Mouse (Mus musculus) urinary bladder, postnatal 36 days (tissue): ENCODE data around the gene Mkrn1.
A peak's percentile ranks its signal among the peaks of the same experiment; 100 is the strongest.
"Not testable (repeated sequence)": the region's sequence is repeated elsewhere in the genome, so short reads cannot be mapped to it uniquely, and the experiment has no call there.

Experiments used
- DNase-seq, 2 experiments: peaks; one replicate each; pipeline ENCODE4 v3.0.0; 2022; ENCODE audit warnings: low spot score in 2 of 2, mixed read lengths in 1 of 2

Mkrn1 gene

GRCm38 (mm10) chr6:39419851-39420721, at the start of gene Mkrn1:
Mkrn1 (minus strand) TSS chr6:39420462.
- peak; percentile 67 to 79 for DNase-seq

GRCm38 (mm10) chr6:39469427-39469826, 49.2 kb upstream of the Mkrn1 start:
- DNase-seq: no peak

GRCm38 (mm10) chr6:39462621-39463538, 42.6 kb upstream of the Mkrn1 start:
- peak; percentile 74 to 76 for DNase-seq

GRCm38 (mm10) chr6:39460040-39460439, 39.8 kb upstream of the Mkrn1 start:
- DNase-seq: no peak

GRCm38 (mm10) chr6:39455339-39456160, 35.3 kb upstream of the Mkrn1 start:
- no peak for DNase-seq

DNA sequence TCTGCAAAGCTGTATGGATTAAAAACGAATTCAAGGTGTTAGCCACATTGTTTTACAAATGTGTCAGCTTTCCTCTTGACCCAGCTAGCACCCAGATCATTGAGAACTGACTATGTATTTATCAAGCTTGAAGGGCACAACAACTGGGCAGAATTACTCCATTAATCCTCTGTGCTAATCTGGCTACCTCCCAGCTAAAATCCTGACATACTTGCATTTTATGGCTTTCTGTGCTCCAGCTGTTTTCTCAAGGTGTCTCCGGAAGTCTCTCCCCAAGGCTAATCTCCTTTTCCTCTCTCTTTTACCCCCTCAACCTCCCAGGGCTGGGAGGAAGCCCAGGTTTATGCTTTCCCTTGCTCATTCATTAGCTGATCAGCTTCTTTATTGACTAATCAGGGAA, 34.4 kb upstream of the Mkrn1 start:
- DNase-seq: no peak

DNA sequence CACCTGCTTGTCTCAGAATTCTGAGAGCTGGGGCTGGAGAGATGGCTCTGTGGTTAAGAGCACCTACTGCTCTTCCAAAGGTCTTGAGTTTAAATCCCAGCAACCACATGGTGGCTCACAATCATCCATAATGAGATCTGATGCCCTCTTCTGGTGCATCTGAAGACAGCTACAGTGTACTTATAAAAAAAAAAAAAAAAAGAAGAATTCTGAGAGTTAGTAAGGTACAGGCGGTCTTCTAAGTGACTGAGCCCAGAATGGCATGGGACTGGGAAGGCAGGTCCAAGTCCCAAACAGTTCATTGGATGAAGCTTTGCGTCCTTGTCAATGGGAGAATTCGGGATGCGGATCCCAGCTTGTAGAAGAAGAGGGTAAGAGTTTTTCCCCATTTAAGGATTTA, 33.3 kb upstream of the Mkrn1 start:
- DNase-seq: no peak

DNA sequence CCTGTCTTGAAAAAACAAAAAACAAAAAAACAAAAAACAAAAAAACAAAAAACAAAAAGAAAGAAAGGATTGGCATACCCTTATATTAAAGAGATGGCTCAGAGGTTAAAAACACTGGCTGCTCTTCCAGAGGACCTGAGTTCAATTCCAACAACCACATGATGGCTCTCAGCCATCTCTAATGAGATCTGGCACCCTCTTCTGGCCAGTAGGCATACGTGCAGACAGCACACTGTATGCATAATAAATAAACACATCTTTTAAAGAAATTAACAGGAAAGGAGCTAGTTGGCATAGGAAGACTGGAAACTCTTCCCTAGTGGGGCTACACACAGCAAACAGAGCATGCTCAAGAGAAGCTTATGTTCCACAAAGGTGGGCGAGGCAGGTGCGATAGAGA, 30.8 kb upstream of the Mkrn1 start:
- no peak for DNase-seq

GRCm38 (mm10) chr6:39450580-39450979, 30.3 kb upstream of the Mkrn1 start:
- DNase-seq: no peak

DNA sequence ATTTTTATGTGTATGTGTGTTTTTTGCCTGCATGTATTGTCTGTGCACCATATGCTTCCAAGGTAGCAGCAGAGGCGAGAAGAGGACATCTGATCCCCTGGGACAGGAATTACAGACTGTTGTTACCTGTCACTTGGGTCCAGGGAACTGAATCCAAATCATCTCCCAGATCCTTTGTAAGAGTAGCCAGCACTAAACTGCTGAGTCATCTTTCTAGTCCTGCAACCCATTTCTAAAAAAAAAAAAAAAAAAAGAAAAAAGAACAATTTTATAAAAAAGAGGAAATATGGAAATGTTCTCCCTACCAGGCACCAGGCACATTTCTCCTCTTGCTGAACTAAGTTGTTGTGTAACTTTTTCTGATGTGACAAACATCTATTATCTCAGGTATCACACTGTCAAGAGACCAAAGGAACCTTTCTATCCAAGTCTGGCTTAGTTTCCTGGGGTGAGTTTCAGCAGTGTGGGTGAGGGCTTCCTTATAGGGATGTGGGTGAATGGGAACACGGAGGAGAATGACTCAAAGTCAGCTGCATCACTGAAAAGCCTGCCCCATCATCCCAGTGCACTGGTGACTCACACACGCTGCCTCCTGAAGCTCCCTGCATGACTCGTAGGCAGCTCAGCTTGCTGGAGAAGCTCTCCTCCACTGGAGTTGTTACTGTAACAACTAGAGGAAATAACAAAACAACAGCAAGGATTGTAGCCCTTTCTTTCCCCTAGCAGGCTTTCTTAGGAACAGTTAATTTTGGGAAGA, 27.3 kb upstream of the Mkrn1 start:
- DNase-seq: no peak

DNA sequence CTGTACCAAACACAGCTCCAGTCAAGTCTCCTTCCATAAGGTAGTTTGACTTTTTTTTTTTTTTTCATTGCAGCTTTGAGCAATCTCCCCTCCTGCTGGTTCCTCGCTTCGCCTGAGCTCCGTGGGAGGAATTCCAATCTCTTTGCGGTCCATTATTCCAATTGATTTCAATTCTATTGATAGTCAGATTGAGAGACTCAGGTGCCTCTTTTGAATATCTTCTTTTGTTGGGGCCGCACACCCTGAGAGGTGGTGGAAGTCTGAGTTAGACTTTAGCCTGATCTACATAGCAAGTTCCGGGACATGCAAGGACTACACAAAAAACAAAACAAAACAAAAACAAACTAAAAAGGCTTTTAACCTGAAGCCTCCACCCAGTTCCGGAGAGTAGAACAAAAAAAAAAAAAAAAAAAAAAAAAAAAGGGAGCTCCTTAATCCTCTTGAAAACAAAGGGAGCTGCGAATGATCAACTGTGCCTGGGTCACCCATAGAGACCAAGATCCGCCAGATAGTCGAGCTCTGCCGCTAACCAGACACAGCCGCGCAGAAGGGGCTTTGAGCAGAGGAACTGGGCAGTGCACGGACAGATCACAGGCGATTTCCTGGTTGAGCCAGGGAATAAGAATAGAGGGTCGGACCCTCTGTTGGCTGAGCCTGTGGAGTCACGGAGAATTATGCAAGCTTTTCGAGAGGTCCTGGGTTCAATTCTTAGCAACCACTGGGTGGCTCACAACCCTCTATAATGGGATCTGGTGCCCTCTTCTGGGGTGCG, 25.7 kb upstream of the Mkrn1 start:
- DNase-seq: no peak

GRCm38 (mm10) chr6:39442786-39443287, 22.6 kb upstream of the Mkrn1 start:
- no peak for DNase-seq

- DNase-seq: no peak
These were observed 19.9 kb upstream of the Mkrn1 start for GRCm38 (mm10) chr6:39440207-39440606.

GRCm38 (mm10) chr6:39437519-39437918, 17.3 kb upstream of the Mkrn1 start:
- DNase-seq: not testable (repeated sequence)

GRCm38 (mm10) chr6:39435875-39436274, 15.6 kb upstream of the Mkrn1 start:
- no peak for DNase-seq

- DNase-seq: no peak
These were observed 14.7 kb upstream of the Mkrn1 start for GRCm38 (mm10) chr6:39434886-39435492.

- no peak for DNase-seq
These were observed 14.0 kb upstream of the Mkrn1 start for GRCm38 (mm10) chr6:39434111-39434885.

- no peak for DNase-seq
These were observed 13.4 kb upstream of the Mkrn1 start for GRCm38 (mm10) chr6:39433701-39434100.

DNA sequence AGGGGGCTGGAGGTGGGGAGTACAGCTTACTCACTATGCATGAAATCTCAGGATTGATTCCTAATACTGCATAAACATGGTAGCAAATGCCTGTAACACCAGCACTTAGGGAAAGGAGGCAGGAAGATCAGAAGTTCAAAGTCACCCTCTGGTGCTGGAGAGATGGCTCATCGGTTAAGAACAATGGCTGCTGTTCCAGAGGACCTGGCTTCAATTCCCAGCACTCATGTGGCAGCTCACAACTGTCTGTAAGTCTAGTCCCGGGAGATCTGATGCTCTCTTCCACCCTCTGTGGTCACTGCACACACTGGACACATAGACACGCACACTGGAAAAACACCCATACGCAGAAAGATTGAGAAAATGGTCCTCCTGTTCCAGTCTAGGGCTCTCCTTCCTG, 12.9 kb upstream of the Mkrn1 start:
- DNase-seq: no peak
